Mouse (Mus musculus): ENCODE data around the gene Snrpd3.
"Not testable (repeated sequence)": the region's sequence is repeated elsewhere in the genome, so short reads cannot be mapped to it uniquely, and the experiment has no call there.

Gene Snrpd3

DNA sequence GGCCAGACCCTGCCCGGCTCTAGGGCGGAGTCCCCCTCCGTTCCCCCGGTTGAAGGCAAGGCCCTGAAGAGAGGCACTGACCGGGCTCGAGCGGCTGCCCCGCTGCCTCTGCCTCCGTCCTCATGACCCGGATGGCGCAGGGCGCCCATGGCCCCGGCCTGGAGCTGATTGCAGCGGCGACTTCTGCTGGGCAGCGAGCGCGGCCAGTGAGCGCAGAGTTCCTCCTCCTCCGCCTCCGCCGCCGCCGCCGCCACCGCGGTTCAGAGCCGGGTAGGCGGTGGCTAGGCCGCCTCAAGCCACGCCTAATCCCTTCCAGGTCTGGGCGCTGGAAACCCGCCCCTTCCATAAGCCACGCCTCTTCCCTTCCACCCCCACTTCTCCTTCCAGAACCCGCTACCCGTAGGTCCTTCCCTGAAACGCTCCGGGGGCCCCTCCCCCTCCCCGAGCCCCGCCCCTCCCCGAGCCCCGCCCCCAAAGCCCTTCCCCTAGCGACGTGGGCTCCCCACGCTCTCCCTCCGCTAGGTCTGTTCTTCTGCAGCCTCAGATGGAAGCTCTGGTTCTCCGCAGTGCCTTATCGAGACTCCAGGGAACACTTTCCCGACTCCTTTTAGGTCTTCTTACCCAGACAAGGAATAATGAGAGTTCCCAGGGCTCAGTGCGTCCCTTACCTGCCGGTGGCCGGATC is at the start of gene Snrpd3:
Snrpd3 (plus strand) TSS at position 479 of the 685 bp plus-strand sequence.
- DNase-seq (ENCODE audit: low read depth), result peak; percentile 97

GRCm38 (mm10) chr10:75473411-75473810 is 43.9 kb upstream of the Snrpd3 start:
- DNase-seq (ENCODE audit: low read depth), result no peak

DNA sequence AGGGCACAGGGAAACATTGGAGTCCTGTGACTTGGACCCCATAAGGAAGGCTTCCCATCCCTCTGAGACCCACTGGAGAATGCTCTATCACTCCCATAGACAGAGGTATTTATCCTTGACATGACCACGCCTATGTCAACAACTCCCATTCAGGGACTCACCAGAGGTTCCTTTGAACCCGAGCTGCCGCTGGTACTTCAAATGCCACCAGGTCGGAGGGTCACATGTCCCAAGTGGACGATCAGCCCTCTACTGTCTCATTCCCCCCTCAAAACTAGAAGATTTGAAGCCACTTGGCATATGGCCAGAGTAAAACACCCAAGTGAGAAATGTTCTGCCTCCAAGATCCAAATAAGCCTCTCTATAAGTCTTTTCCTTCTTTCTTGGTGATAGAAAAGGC is 42.8 kb upstream of the Snrpd3 start:
- DNase-seq (ENCODE audit: low read depth), result no peak

- DNase-seq (ENCODE audit: low read depth), result not testable (repeated sequence)
These were observed 42.1 kb upstream of the Snrpd3 start for GRCm38 (mm10) chr10:75475139-75475850.

DNA sequence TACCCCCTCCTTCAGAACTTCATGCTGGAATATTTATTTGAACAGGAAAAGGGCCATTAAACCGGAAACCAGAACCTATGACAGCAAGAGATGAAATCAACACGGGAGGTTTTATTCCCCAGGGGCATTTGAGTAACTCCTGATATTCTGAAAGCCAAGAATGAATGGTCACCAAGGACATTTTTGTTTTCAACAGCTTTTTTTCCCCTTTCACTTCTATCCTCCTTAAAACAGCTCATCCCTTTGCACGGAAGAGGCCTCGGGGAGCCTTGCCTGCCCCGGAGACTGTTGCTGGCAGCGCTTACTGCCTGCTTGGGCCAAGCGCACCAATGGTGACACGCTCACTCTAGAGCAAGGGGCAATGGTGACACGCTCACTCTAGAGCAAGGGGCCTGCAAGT is 40.3 kb upstream of the Snrpd3 start:
- no peak for DNase-seq (ENCODE audit: low read depth)

DNA sequence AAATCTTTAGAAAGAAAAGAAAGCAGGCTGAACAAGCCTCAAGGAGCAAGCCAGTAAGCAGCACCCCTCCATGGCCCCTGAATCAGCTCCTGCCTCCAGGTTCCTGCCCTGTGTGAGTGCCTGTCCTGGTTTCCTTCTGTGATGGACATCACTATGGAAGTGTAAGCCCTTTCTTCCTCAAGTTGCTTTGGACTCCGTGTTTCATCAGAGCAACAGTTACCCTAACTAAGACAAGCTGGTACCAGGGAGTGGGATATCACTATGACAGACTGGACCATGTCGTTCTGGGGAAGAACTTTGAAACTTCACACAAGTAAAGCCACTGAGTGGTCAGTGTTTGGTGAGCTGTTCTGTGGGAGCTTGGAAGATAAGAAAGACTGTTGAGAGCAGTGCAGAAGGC is 37.4 kb upstream of the Snrpd3 start:
- DNase-seq (ENCODE audit: low read depth), result no peak

DNA sequence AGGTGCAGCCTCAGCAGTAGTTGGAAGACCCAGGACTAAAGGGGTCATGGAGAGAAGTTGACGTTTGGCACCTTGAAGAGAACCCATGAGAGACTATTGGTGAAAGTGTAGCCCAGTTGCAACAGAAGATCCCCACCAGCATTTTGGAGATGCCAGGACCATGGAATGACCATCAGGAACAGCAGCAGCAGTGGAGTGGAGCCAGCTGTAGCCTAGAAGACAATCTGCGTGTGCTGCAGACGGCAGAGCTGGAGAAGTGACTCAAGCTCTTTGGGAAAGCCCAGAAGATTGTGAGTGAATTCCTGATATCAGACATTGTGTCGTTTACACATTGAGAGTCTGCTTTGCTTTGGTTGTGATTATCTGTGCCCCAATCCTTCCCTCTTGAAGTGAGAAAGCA is 35.6 kb upstream of the Snrpd3 start:
- no peak for DNase-seq (ENCODE audit: low read depth)

- DNase-seq (ENCODE audit: low read depth), result no peak
These were observed 35.1 kb upstream of the Snrpd3 start for GRCm38 (mm10) chr10:75482271-75482670.

DNA sequence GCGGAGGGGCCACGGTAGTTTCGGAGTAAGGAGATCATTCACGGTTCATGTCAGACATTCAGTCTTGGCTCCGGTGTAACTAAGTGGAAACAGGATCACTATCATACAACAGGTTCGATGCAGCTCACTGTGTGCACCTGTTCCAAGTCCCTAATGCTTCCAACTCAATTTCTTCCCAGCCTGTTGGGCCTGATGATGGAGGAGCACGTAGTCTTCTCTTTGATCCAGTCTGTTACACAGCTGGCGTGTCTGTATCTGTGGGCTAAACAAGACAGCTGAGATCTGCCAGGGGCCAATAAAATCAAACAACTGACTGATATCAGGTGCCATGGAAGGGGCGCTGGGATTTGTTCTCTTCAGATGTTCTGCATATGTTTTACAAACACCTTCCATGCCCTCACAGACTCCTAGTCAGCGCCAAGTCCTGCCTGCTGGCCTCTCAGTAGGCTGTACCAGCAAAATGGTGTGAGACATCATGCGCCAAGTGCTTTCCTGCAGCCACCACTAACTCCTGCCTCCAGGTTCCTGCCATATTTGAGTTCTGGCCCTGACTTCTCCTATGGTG is 34.4 kb upstream of the Snrpd3 start:
- no peak for DNase-seq (ENCODE audit: low read depth)

GRCm38 (mm10) chr10:75484066-75484465 is 33.3 kb upstream of the Snrpd3 start:
- DNase-seq (ENCODE audit: low read depth), result no peak

DNA sequence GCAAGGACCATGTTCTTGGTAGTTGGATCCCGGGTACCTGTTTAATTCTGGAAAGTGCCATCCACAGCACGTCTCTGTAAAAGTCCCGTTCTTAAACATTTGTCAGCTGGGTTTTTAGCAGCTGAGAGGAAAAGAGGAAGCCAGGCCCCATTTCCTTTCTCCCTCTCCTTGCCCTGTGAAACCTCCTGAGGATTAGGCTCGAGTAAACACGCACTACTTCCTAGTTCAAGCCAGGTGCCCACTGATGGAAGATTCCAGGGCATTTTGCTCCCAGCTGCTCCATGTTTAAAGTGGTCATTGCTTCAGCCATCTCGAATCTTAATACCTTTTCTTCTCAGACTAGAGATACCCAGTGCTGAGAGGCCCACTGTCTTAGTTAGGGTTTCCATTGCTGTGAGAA is 32.6 kb upstream of the Snrpd3 start:
- no peak for DNase-seq (ENCODE audit: low read depth)

GRCm38 (mm10) chr10:75486086-75486979 is 31.0 kb upstream of the Snrpd3 start:
- DNase-seq (ENCODE audit: low read depth), result peak; percentile 48

- no peak for DNase-seq (ENCODE audit: low read depth)
These were observed 30.2 kb upstream of the Snrpd3 start for GRCm38 (mm10) chr10:75487131-75487530.

DNA sequence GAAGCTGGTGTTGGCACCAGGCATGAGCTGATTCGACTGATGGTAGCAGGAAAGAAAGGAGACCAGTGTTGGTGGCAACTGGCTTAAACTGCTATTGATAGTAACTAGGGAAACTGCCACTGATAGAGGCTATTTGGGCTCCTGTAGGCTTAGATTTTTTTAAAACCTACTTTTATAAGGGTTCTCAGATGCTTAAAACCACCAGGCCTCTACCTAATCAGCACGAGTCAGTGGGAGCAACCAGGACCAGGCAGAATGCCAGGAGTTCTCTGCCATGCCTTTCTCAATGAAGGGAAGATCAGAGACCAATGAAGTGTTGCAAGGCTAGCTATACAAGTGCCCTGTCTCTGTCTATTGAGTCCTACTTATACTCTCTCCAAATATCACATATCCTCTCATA is 27.8 kb upstream of the Snrpd3 start:
- DNase-seq (ENCODE audit: low read depth), result no peak

- no peak for DNase-seq (ENCODE audit: low read depth)
These were observed 26.6 kb upstream of the Snrpd3 start for GRCm38 (mm10) chr10:75490731-75491130.

- DNase-seq (ENCODE audit: low read depth), result no peak
These were observed 26.0 kb upstream of the Snrpd3 start for GRCm38 (mm10) chr10:75491234-75491935.

- no peak for DNase-seq (ENCODE audit: low read depth)
These were observed 25.5 kb upstream of the Snrpd3 start for GRCm38 (mm10) chr10:75491936-75492262.

DNA sequence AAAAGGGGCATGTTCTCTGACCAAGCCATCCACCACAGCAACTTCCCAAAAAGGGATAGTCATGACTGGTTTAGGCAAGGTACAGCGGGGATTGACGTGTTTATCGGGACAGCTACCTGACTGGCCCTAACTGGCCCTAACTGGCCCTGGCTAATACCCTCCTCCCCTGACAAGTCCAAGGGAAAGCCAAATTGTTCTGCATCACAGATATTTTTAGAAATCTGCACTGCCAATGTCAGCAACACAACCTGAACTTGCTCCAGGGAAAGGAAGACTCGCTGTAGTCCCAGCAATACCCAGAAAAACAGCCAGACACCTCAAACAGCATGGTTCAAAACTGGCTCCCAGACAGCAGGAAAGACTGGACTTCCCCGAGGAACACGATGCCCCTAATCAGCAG is 22.0 kb upstream of the Snrpd3 start:
- DNase-seq (ENCODE audit: low read depth), result no peak

GRCm38 (mm10) chr10:75495921-75496320 is 21.4 kb upstream of the Snrpd3 start:
- no peak for DNase-seq (ENCODE audit: low read depth)

DNA sequence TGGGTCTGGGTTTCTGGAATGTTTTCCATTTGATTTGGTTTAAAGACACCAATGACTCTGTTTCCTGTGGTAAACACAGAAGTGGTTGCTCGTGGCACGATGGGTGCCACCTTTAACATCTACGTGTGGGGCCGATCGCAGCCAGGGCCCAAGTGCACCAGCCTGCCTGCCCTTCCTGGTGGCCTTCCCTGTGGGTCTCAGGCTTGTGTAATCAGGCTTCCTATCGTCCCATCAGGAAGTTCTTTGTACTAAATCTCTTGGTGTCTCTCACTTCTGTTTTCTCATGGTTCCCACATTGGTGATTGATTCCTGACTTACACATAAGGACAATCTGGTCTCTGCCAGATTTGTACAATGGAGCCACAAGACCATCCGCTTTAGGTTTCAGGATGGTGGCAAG is 18.1 kb upstream of the Snrpd3 start:
- not testable (repeated sequence) for DNase-seq (ENCODE audit: low read depth)

GRCm38 (mm10) chr10:75499791-75500190 is 17.6 kb upstream of the Snrpd3 start:
- no peak for DNase-seq (ENCODE audit: low read depth)

GRCm38 (mm10) chr10:75500345-75500744 is 17.0 kb upstream of the Snrpd3 start:
- DNase-seq (ENCODE audit: low read depth), result peak; percentile 44
